In the genomic region with DNA sequence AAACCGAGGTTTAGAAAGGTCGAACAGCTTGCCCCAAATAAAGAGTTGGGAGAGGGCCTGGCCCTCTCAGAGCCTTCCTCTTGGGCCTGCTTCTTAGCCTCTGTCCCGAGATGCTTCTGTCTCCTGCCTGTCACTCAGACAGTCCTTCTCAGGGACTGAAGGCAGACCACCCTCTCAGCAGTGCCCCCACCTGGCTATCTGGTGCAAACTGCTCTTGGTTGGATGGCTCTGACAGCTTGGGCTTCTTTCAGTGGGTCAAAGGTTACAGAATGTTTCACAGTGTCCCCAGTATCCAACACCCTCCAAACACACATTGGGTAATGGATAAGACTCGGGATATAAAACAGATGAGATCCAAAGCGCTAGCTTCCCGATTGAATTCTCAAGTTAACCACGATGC, we compare ENCODE assay signal across 12 mouse cellular contexts. TPM values are rescaled to one million over a fixed set of nuclear protein-coding genes. Genes with fewer than 3 reads are reported as not detected.
DNase-seq lines count a peak whose midpoint lies in the region; ATAC-seq and TF ChIP-seq lines count a peak whose summit lies in the region.
"Had no signal": no experiment of that assay in that cellular context is flagged by ENCODE, and none has a peak within 500 bp of the region (broad histone marks: within the 10 kb centered on the region; RNA-seq: fewer than 3 reads in every experiment).

No protein-coding gene starts in this region.

- peak; percentile 25 for TF ChIP-seq CTCF in left cerebral cortex, adult 2 months (IDR thresholded peaks at IDR 0.05)

- H3K36me3 ChIP-seq in heart, embryonic 16.5 days (ENCODE audit: control insufficient read depth, insufficient read depth), result no peaks in the 10 kb centered on the region
- H3K36me3 ChIP-seq: neural tube, embryonic 15.5 days had no signal

- no peak overlapping the region for H3K4me3 ChIP-seq in left cerebral cortex, adult 2 months
- H3K4me3 ChIP-seq in heart, embryonic 16.5 days (ENCODE audit: low read length), result no peak overlapping the region
- H3K4me3 ChIP-seq: megakaryocyte, embryonic 14.5 days; neural tube, embryonic 15.5 days had no signal

- H3K9me3 ChIP-seq in heart, embryonic 16.5 days (replicated peaks; ENCODE audit: control insufficient read depth, low read length), result no peaks in the 10 kb centered on the region
- H3K9me3 ChIP-seq: megakaryocyte, embryonic 14.5 days; neural tube, embryonic 15.5 days had no signal

- 0 out of 2 replicates have a peak overlapping the region, but pooled peaks have one; percentile 18 for H3K9ac ChIP-seq in heart, embryonic 16.5 days (ENCODE audit: low read length)
- H3K9ac ChIP-seq: neural tube, embryonic 15.5 days had no signal

- intact Hi-C loops in left cerebral cortex, adult 2 months (cut with DNase I), result no loop called here

- no peaks in the 10 kb centered on the region for H3K27me3 ChIP-seq in heart, embryonic 16.5 days (ENCODE audit: control insufficient read depth, insufficient read depth, low read length)
- H3K27me3 ChIP-seq: neural tube, embryonic 15.5 days had no signal

- DNase-seq in cerebellum, postnatal 10 days, result peak; percentile 51 to 57
- DNase-seq in left cerebral cortex, adult 2 months (ENCODE audit: extremely low spot score in 1 of 2, low spot score in 2 of 2), result no peak
- DNase-seq in left cerebral cortex, adult 18-20 months (ENCODE audit: low spot score in 2 of 2), result no peak
- peak; percentile 54 for DNase-seq in thymus, postnatal 0 days (ENCODE audit: low spot score)
- DNase-seq: adrenal gland, postnatal 14 days had no signal

- no peak overlapping the region for H3K4me2 ChIP-seq in heart, embryonic 16.5 days (ENCODE audit: low read depth, low read length)
- H3K4me2 ChIP-seq: neural tube, embryonic 15.5 days had no signal

- H3K27ac ChIP-seq in left cerebral cortex, adult 2 months, result no peak overlapping the region
- peak overlapping the region; percentile 79 for H3K27ac ChIP-seq in heart, embryonic 16.5 days (ENCODE audit: low read length)
- H3K27ac ChIP-seq: neural tube, embryonic 15.5 days had no signal

- WGBS in heart, embryonic 16.5 days, result 72% methylated on average over 7 of the region's 7 CpGs

- peaks cover 45% of the 10 kb centered on the region for H3K4me1 ChIP-seq in heart, embryonic 16.5 days (ENCODE audit: control insufficient read depth, insufficient read depth, low read length)
- H3K4me1 ChIP-seq: neural tube, embryonic 15.5 days had no signal

- ATAC-seq in cerebellum, adult (ENCODE audit: insufficient number of reproducible peaks, low FRiP score, low TSS enrichment), result no peak
- ATAC-seq in heart, embryonic 16.5 days (replicated peaks; ENCODE audit: extremely low read depth, insufficient read depth, low FRiP score), result no peak
- ATAC-seq in granulocyte monocyte progenitor cell, adult 5-6 weeks (replicated peaks; ENCODE audit: poor library complexity, severe bottlenecking), result no peak
- no peak for ATAC-seq in frontal cortex, adult (ENCODE audit: low TSS enrichment)
- ATAC-seq: intestine, embryonic 16.5 days had no signal

RNA-seq across cellular contexts. Expression of a gene that starts 23.1 kb away (rescaled TPM):
- 10 to 100 TPM; 46.7 to 50.8 TPM for total RNA-seq in left cerebral cortex, adult 2 months (2021)
- 10 to 100 TPM; 50.2 to 50.7 TPM for total RNA-seq in left cerebral cortex, adult 18-20 months (2021)
- polyA plus RNA-seq in heart, embryonic 16.5 days (2015; fragmentation: Nextera tagmentation; extraction: Ambion mirVana), result 2.7 and 4.2 TPM in 2 replicates
- 0.68 and 1.1 TPM in 2 replicates for polyA plus RNA-seq in thymus, postnatal 0 days (2015; fragmentation: Nextera tagmentation; extraction: Ambion mirVana)
- total RNA-seq in granulocyte monocyte progenitor cell, adult 5-6 weeks (2014; fragmentation: Nextera tagmentation), result not detected in 2 replicates
- not detected in 2 replicates for total RNA-seq in granulocyte monocyte progenitor cell, adult 5-6 weeks (2017)

Comparison
In these comparisons a context has a peak if more than half of its experiments do, and no peak if none do; other contexts are left out.
1. DNase-seq: peak in cerebellum, postnatal 10 days (2 of 2) and thymus, postnatal 0 days (single experiment); none in left cerebral cortex, adult 2 months (0 of 2) and left cerebral cortex, adult 18-20 months (0 of 2).
2. RNA of a gene that starts 23.1 kb away (total RNA-seq): 46.7 to 50.8 TPM in left cerebral cortex, adult 2 months and 50.2 to 50.7 TPM in left cerebral cortex, adult 18-20 months; not detected in granulocyte monocyte progenitor cell, adult 5-6 weeks; every median in the first group is over 10 times any median in the second.